Mouse (Mus musculus): ENCODE measurements around the gene Sptlc2.

DNA sequence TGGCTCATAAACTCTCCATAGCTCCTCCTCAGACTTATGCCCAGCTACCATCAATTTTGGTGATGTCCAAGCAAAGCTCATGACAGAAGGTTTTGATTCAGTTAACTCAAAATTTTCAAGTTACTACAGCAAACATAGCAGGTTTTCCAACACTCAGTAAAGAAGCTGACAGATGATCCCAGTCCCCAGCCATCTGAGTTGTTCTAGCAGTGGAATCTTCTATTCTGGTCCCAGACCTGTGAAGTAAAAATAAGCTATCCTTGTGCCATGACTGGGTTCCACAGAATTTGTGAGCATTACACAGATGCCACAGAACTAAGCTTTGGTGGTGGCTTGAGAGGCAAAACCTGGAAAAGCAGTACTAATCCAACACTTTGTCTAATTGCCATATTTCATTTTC, 54.4 kb downstream of the Sptlc2 start:
- no peak for TF ChIP-seq GATA1 (IDR thresholded peaks at IDR 0.05; ENCODE audit: low read length)
- no peak for TF ChIP-seq TAL1 (IDR thresholded peaks at IDR 0.05; ENCODE audit: low read length)

All from erythroblast, embryonic 14.5 days (primary cell).